In the genomic region with DNA sequence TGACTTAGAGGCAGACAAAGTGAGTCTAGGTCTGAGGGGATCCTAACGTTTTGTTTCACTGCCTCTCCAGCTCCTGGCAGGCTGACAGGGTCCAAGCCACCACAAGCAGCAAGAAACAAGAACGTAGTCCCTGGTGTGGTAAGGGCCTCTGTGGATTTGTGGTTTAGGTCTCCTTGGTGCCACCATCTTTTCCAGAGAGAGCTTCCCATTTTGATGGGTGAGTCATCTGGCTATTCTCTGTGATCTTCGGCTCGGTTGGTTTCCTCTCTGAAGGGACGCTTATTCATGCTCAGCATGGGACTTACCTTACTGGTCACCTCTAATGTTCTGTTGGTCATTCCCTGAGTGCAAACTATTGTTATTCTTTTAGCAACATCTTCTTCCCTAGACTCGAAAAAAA, we compare ENCODE assay signal across 28 mouse cellular contexts. TPM values are rescaled to one million over a fixed set of nuclear protein-coding genes. Genes with fewer than 3 reads are reported as not detected.
DNase-seq lines count a peak whose midpoint lies in the region; ATAC-seq and TF ChIP-seq lines count a peak whose summit lies in the region.
"Had no signal": no experiment of that assay in that cellular context is flagged by ENCODE, and none has a peak within 500 bp of the region (broad histone marks: within the 10 kb centered on the region; RNA-seq: fewer than 3 reads in every experiment).

No protein-coding gene starts in this region.

- no peak for TF ChIP-seq CTCF in C2C12 (IDR thresholded peaks at IDR 0.05; ENCODE audit: control insufficient read depth, insufficient read depth, insufficient read length)

- 0 out of 2 replicates have a peak, but pooled peaks have one; percentile 44 for ATAC-seq in erythroblast, adult 5-6 weeks (replicated peaks; ENCODE audit: low FRiP score, poor library complexity, severe bottlenecking)
- peak; percentile 62 for ATAC-seq in megakaryocyte progenitor cell, adult 5-6 weeks (replicated peaks; ENCODE audit: poor library complexity)
- no peak for ATAC-seq in intestine, embryonic 15.5 days
- ATAC-seq: forebrain, embryonic 14.5 days; intestine, embryonic 16.5 days had no signal

- H3K4me1 ChIP-seq in intestine, embryonic 15.5 days (replicated peaks) = no peaks in the 10 kb centered on the region
- H3K4me1 ChIP-seq: embryonic facial prominence, embryonic 10.5 days; forebrain, embryonic 10.5 days; heart, embryonic 15.5 days had no signal

- intact Hi-C loops in heart, postnatal 14 days (cut with DNase I) = no loop called here

- DNase-seq in heart, adult 11 months = peak; percentile 68
- no peak for DNase-seq in heart, postnatal 14 days
- no peak for DNase-seq in retina, postnatal 1 day
- DNase-seq in T-cell, adult 2 months (ENCODE audit: low spot score) = no peak
- DNase-seq: adrenal gland, adult 8-10 months; adrenal gland, postnatal 36 days; B cell, adult 2 months; cerebellum, adult 8-10 months; cerebellum, postnatal 36 days; gastrocnemius, adult 2 months; gastrocnemius, postnatal 36 days; heart, adult 2 months had no signal

- no peaks in the 10 kb centered on the region for H3K9me3 ChIP-seq in intestine, embryonic 15.5 days
- H3K9me3 ChIP-seq: embryonic facial prominence, embryonic 10.5 days; forebrain, embryonic 10.5 days; heart, embryonic 15.5 days; hindbrain, embryonic 10.5 days had no signal

- H3K27ac ChIP-seq in intestine, embryonic 15.5 days = no peak overlapping the region
- H3K27ac ChIP-seq: embryonic facial prominence, embryonic 10.5 days; forebrain, embryonic 10.5 days; gastrocnemius, adult 2 months; heart, adult 2 months; heart, embryonic 15.5 days; hindbrain, embryonic 10.5 days; hindbrain, embryonic 14.5 days had no signal

- WGBS in intestine, embryonic 15.5 days = 63% methylated on average over 6 of the region's 6 CpGs

- H3K79me3 ChIP-seq in C2C12 (ENCODE audit: low read depth) = no peaks in the 10 kb centered on the region

- no peaks in the 10 kb centered on the region for H3K36me3 ChIP-seq in C2C12 (ENCODE audit: control insufficient read depth, insufficient read depth)
- H3K36me3 ChIP-seq in intestine, embryonic 15.5 days = no peaks in the 10 kb centered on the region
- H3K36me3 ChIP-seq: embryonic facial prominence, embryonic 10.5 days; forebrain, embryonic 10.5 days; heart, embryonic 15.5 days; hindbrain, embryonic 10.5 days had no signal

- H3K4me3 ChIP-seq in C2C12 (ENCODE audit: insufficient read depth, poor library complexity, severe bottlenecking) = no peak overlapping the region
- H3K4me3 ChIP-seq in intestine, embryonic 15.5 days (replicated peaks) = no peak overlapping the region
- H3K4me3 ChIP-seq: embryonic facial prominence, embryonic 10.5 days; erythroblast, embryonic 14.5 days; forebrain, embryonic 10.5 days; gastrocnemius, adult 2 months; heart, adult 2 months; heart, embryonic 15.5 days; hindbrain, embryonic 10.5 days had no signal

- no peaks in the 10 kb centered on the region for H3K79me2 ChIP-seq in C2C12 (ENCODE audit: control insufficient read depth, insufficient read depth)

- H3K4me2 ChIP-seq in intestine, embryonic 15.5 days (replicated peaks) = no peak overlapping the region
- H3K4me2 ChIP-seq: heart, embryonic 11.5 days; heart, embryonic 15.5 days; hindbrain, embryonic 14.5 days had no signal

- no peak overlapping the region for H3ac ChIP-seq in C2C12 (ENCODE audit: control insufficient read depth, insufficient read length, low read depth)

- no peak overlapping the region for H3K9ac ChIP-seq in intestine, embryonic 15.5 days
- H3K9ac ChIP-seq: heart, embryonic 15.5 days; hindbrain, embryonic 14.5 days had no signal

- H3K27me3 ChIP-seq in C2C12 (ENCODE audit: control insufficient read depth, insufficient read depth, insufficient read length) = no peaks in the 10 kb centered on the region
- H3K27me3 ChIP-seq in intestine, embryonic 15.5 days (replicated peaks) = no peaks in the 10 kb centered on the region
- H3K27me3 ChIP-seq: heart, embryonic 15.5 days had no signal

TF ChIP-seq in C2C12, 6 proteins besides CTCF, POLR2A, EP300 and RAD21:
- TF ChIP-seq MAX (IDR thresholded peaks at IDR 0.05) = no peak
- TF ChIP-seq FOSL1 (IDR thresholded peaks at IDR 0.05; ENCODE audit: insufficient read depth, low read length, poor library complexity, severe bottlenecking) = peak; percentile 57
- TF ChIP-seq MYOG (IDR thresholded peaks at IDR 0.05; ENCODE audit: control insufficient read depth, extremely low read depth, insufficient read length) = no peak

RNA-seq across cellular contexts. Expression of a gene that starts 27.6 kb away (rescaled TPM):
- total RNA-seq in heart, postnatal 14 days (2021) = 10 to 100 TPM; 14.9 to 17.4 TPM
- polyA plus RNA-seq in C2C12 (2012; fragmentation: generic; extraction: Trizol) = 6.2 TPM
- total RNA-seq in erythroblast, adult 5-6 weeks (2015; ENCODE audit: low replicate concordance) = 5.2 and 7.9 TPM in 2 replicates
- total RNA-seq in erythroblast, adult 5-6 weeks (2017; ENCODE audit: low replicate concordance) = 3.7 and 4.2 TPM in 2 replicates
- total RNA-seq in megakaryocyte progenitor cell, adult 5-6 weeks (2015) = 4.1 and 6.9 TPM in 2 replicates
- total RNA-seq in megakaryocyte progenitor cell, adult 5-6 weeks (2017) = 2.4 and 3.2 TPM in 2 replicates
- 0.90 and 0.91 TPM in 2 replicates for polyA plus RNA-seq in intestine, embryonic 15.5 days (2015; fragmentation: Nextera tagmentation; extraction: Ambion mirVana)
- total RNA-seq: MEL had no signal

RNA-seq across cellular contexts. Expression of a gene that starts 28.0 kb away (rescaled TPM):
- not detected for total RNA-seq in heart, postnatal 14 days (2021)
- polyA plus RNA-seq in C2C12 (2012; fragmentation: generic; extraction: Trizol) = not detected
- total RNA-seq in erythroblast, adult 5-6 weeks (2015; ENCODE audit: low replicate concordance) = not detected in 2 replicates
- total RNA-seq in erythroblast, adult 5-6 weeks (2017; ENCODE audit: low replicate concordance) = not detected in 2 replicates
- not detected in 2 replicates for total RNA-seq in megakaryocyte progenitor cell, adult 5-6 weeks (2015)
- total RNA-seq in megakaryocyte progenitor cell, adult 5-6 weeks (2017) = not detected in 2 replicates
- polyA plus RNA-seq in intestine, embryonic 15.5 days (2015; fragmentation: Nextera tagmentation; extraction: Ambion mirVana) = not detected in 2 replicates
- total RNA-seq: adrenal gland, adult 8-10 months; adrenal gland, postnatal 36 days; gastrocnemius, adult 2 months; gastrocnemius, postnatal 36 days; heart, adult 2 months; heart, postnatal 25 days; MEL had no signal
- polyA plus RNA-seq: embryonic facial prominence, embryonic 10.5 days; embryonic facial prominence, embryonic 14.5 days; erythroblast, embryonic 14.5 days; forebrain, embryonic 10.5 days; forebrain, embryonic 14.5 days; heart, adult 2 months; heart, embryonic 11.5 days; heart, embryonic 15.5 days; hindbrain, embryonic 10.5 days; hindbrain, embryonic 14.5 days; intestine, embryonic 16.5 days had no signal
